Mouse (Mus musculus) cerebellum, postnatal 14 days (tissue): ENCODE measurements around the gene Zcchc2.

Source experiments
- DNase-seq, 2 experiments: peaks; one replicate each; pipeline ENCODE4 v3.0.0; 2021; ENCODE audit warnings: mixed read lengths in 2 of 2

Gene Zcchc2

GRCm38 (mm10) chr1:106073166-106073565, 83.0 kb downstream of the Zcchc2 start:
- DNase-seq = no peak

GRCm38 (mm10) chr1:106074141-106074540, 83.9 kb downstream of the Zcchc2 start:
- no peak for DNase-seq

GRCm38 (mm10) chr1:106074656-106075055, 84.5 kb downstream of the Zcchc2 start:
- DNase-seq = no peak

GRCm38 (mm10) chr1:106076641-106077040, 86.4 kb downstream of the Zcchc2 start:
- DNase-seq = no peak

GRCm38 (mm10) chr1:106077166-106077565, 87.0 kb downstream of the Zcchc2 start:
- DNase-seq = no peak
